Mouse (Mus musculus): ENCODE results near the gene Slfn2.
"Not testable (repeated sequence)": the region's sequence is repeated elsewhere in the genome, so short reads cannot be mapped to it uniquely, and the experiment has no call there.

GRCm38 (mm10) chr11:83019561-83020519, 45.1 kb upstream of the Slfn2 start:
- TF ChIP-seq CTCF (IDR thresholded peaks at IDR 0.05; ENCODE audit: borderline replicate concordance, extremely low read depth, insufficient read depth, insufficient read length); POLR2A (IDR thresholded peaks at IDR 0.05; ENCODE audit: borderline replicate concordance, extremely low read depth, insufficient read depth, insufficient read length, poor library complexity, severe bottlenecking): not testable (repeated sequence)
